Mouse (Mus musculus) frontal cortex, postnatal 36 days (tissue): Measurements from ENCODE around the gene Gm49416.
"Not testable (repeated sequence)": the region's sequence is repeated elsewhere in the genome, so short reads cannot be mapped to it uniquely, and the experiment has no call there.

Experiments
- DNase-seq, 2 experiments: peaks; one replicate each; pipeline ENCODE4 v3.0.0; 2022; ENCODE audit warnings: low spot score in 2 of 2

The Gm49416 gene

GRCm38 (mm10) chr19:8888511-8889385, at the start of gene Gm49416, which contains the start of gene 1810009A15Rik:
Gene Gm49416, plus strand, starts transcription at chr19:8888926.
Gene 1810009A15Rik, plus strand, starts transcription at chr19:8888853.
- peak; percentile 92 to 93 for DNase-seq

GRCm38 (mm10) chr19:8839103-8839907, 49.4 kb upstream of the Gm49416 start, which contains the start of gene Gng3:
Gene Gng3, minus strand, starts transcription at chr19:8839194.
- DNase-seq, result peak; percentile 88 to 90

- DNase-seq, result peak; percentile 69 to 80
These were observed 48.6 kb upstream of the Gm49416 start for GRCm38 (mm10) chr19:8839908-8840791.

GRCm38 (mm10) chr19:8841012-8841411, 47.7 kb upstream of the Gm49416 start:
- DNase-seq, result no peak

- DNase-seq, result no peak
These were observed 45.8 kb upstream of the Gm49416 start for GRCm38 (mm10) chr19:8842961-8843360.

DNA sequence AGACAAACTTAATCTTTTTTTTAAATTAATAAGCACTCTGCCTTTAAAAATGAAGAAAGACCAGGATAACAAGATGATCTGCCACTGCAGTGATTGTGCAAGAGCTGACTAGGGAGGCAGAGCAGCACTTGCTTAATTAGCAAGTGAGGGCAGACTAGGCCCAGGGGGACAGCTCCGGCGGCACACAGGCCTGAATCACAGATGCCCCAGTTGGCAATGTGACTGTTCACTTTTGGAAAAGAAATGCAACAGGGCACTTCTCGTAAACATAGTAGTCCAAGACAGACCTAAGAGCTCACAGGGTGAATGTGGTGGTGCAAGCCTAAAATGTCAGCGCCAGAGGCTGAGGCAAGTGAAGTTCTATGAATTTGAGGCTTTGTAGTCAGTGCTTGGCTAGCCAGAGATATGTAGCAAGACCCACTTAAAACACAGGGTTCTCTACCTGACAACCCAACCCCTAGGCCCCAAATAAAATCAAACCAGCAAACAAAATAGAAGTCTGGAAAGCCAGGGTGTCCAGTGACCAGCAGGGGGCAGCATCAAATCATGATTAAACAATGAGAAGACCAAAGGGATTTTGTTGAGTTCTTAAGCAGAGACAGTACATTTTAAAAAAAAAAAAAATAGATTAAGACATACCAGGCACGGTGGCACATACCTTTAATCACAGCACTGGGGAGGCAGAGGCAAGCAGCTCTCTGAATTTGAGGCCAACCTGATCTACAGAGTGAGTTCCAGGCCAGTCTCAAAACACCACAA, 44.2 kb upstream of the Gm49416 start:
- DNase-seq, result peak; percentile 71 to 82

DNA sequence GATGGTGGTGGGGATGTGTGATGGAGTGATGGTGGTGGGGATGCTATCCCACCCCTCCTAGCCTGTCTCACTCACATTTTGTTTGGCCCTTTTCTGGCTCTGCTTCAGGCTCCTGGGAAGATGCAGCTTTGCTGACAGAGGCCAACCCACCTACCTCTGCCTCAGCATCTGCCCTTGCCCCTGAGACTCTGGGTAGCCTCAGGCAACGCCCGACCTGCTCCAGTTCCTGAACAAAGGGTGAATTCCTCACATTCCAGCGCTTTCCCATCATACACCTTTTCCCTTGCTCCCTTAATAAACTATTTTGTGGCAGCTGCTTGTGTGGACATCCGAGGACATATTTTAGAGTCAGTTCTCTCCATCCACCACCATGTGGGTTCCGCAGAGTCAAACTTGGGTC, 40.4 kb upstream of the Gm49416 start:
- DNase-seq, result no peak

- DNase-seq, result no peak
These were observed 38.3 kb upstream of the Gm49416 start, which contains the start of gene Lrrn4cl for GRCm38 (mm10) chr19:8850402-8850901. Gene Lrrn4cl, plus strand, starts transcription at chr19:8850768.

GRCm38 (mm10) chr19:8851639-8852038, 37.1 kb upstream of the Gm49416 start:
- no peak for DNase-seq

GRCm38 (mm10) chr19:8852236-8852928, 36.3 kb upstream of the Gm49416 start:
- DNase-seq, result no peak

DNA sequence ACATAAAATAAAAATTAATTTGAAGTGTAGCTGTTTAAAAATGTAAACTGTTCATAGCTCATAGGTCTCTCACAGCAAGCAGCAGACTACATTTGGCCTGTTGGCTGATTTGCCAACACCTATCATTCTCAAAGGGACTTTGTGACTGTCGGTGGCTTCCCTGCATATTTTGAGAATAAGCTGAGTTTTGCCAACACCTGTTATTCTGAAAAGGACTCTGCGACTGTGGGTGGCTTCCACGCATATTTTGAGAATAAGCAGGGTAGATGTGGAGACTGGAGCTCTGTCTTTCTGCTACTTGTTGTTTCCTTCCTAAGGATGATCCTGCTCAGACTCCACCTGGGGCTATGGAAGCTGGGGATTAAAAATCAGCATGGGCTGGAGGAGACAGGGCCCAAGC, 35.6 kb upstream of the Gm49416 start:
- DNase-seq, result peak in 1 of 2 experiments; percentile 55

DNA sequence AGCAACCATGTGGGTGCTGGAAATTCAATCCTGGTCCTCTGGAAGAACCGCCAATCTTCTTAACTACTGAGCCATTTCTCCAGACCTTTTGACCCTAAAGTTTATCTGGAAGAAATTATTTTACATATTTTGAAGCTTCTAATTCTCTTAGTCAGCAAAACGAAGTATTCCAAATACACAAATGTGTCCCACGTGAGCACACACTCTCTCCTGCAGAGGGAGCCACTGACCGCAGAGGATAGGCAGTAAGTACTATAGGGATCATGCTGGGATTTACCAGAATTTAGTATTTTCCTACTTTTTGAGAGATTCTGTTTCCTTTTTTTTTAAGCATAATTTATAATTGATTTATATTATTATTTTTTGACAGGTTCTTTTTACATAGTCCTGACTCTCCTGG, 31.0 kb upstream of the Gm49416 start:
- no peak for DNase-seq

DNA sequence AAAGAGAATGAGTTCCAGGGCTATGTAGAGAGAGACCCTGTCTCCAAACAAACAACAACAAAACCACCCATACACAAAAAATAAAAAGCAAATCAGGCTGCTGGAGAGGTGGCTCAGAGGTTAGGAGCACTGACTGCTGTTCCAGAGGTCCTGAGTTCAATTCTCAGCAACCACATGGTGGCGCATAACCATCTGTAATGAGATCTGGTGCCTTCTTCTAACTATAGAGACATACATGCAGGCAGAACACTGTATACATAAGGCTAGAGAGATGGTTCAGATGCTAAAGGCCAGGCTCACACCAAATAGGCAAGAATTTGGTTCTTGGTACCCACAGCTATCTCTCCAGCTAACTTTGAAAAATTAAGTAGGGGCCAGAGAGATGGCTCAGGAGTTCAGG, 29.7 kb upstream of the Gm49416 start:
- no peak for DNase-seq

GRCm38 (mm10) chr19:8864265-8864664, 24.5 kb upstream of the Gm49416 start:
- no peak for DNase-seq

DNA sequence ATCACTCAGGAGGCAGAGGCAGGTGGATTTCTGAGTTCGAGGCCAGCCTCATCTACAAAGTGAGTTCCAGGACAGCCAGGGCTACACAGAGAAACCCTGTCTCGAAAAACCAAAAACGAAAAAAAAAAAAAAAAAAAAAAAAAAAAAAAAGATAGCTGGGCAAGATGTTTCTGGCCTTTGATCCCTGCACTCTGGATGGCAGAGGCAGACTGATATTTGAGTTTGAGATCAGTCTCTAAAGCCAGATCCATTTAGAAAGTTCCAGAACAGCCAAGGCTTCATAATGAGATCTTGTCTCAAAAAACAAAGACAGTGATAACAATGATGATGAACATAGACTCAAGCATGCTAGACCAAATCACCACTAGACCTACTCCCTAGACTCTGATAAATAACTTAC, 18.3 kb upstream of the Gm49416 start:
- not testable (repeated sequence) for DNase-seq

- no peak for DNase-seq
These were observed 17.9 kb upstream of the Gm49416 start for GRCm38 (mm10) chr19:8870838-8871237.

- peak; percentile 98 to 100 for DNase-seq
These were observed 17.2 kb upstream of the Gm49416 start, which contains the start of gene Ubxn1 for GRCm38 (mm10) chr19:8871267-8872186. Gene Ubxn1, plus strand, starts transcription at chr19:8871496.

DNA sequence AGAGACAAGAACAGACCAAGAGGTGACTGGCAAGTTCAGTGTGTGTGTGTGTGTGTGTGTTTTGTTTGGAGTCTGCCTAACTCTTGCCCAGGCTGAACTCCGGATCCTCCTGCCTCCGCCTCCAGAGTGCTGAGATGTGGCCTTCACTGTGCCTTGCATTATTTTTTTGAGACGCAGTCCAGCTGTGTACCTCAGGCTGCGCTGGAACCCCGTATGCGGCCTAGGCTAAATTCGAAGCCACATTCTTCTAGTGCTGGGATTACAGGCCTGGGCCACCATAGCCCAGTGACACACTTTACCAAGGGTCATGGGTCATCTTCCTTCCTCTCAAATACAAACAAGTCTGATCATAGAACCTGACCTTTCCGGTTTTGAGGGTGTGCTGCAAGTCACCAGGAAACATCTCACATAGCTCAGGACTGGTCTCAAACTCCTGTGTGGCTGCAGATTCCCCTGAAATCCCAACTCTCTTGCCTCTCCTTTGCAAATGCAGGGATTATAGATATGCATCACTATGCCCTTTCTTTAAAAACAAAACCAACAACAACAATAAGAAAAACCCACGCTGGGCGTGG, 16.4 kb upstream of the Gm49416 start:
- no peak for DNase-seq
